24 mouse cellular contexts compared by ENCODE assay signal in the genomic region with DNA sequence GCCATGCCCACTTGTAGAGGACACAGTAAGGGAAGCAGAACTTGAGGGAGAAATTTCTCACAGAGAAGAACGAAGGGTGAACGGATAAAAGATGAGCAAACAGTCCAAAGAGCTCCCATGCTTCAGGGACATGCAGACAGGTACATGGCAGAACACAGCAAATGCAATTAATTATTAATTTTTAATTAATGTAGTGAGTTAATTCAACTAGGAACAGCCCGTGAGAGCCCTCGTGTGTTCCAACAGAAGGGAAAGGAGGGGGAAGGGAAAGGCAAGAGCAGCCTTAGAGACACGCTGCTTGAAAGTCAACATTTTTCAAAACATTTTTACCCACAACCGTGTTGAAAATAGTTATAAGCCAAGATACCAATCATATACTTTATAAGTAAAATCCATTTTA.
DNase-seq lines count a peak whose midpoint lies in the region; ATAC-seq lines count a peak whose summit lies in the region.
"Had no signal": no experiment of that assay in that cellular context is flagged by ENCODE, and none has a peak within 500 bp of the region (broad histone marks: within the 10 kb centered on the region; RNA-seq: fewer than 3 reads in every experiment).

No protein-coding gene starts in this region.

- H3K4me2 ChIP-seq in midbrain, embryonic 11.5 days = no peak overlapping the region
- no peak overlapping the region for H3K4me2 ChIP-seq in midbrain, embryonic 15.5 days
- H3K4me2 ChIP-seq: forebrain, embryonic 13.5 days; heart, embryonic 13.5 days; hindbrain, embryonic 14.5 days had no signal

- no peak overlapping the region for H3K9ac ChIP-seq in midbrain, embryonic 11.5 days (ENCODE audit: low read length)
- no peak overlapping the region for H3K9ac ChIP-seq in midbrain, embryonic 15.5 days
- H3K9ac ChIP-seq: forebrain, embryonic 13.5 days; forebrain, postnatal 0 days; heart, embryonic 13.5 days; hindbrain, embryonic 14.5 days had no signal

- no peak overlapping the region for H3K27ac ChIP-seq in midbrain, embryonic 11.5 days (ENCODE audit: low read depth, low read length)
- no peak overlapping the region for H3K27ac ChIP-seq in midbrain, embryonic 15.5 days
- H3K27ac ChIP-seq: forebrain, embryonic 10.5 days; forebrain, embryonic 13.5 days; heart, adult 2 months; heart, embryonic 10.5 days; heart, embryonic 13.5 days; hindbrain, embryonic 14.5 days had no signal

- peak; percentile 34 for DNase-seq in kidney, adult 11 months
- no peak for DNase-seq in kidney, postnatal 10 days
- DNase-seq in midbrain, embryonic 11.5 days (ENCODE audit: low spot score, missing footprints) = peak; percentile 35
- peak; percentile 17 for DNase-seq in kidney, postnatal 14 days
- no peak for DNase-seq in frontal cortex, postnatal 36 days (ENCODE audit: low spot score in 2 of 2)
- no peak for DNase-seq in spleen, adult 12 weeks (ENCODE audit: low spot score)
- DNase-seq in adrenal gland, adult 18-20 months (ENCODE audit: low spot score in 2 of 2) = no peak
- DNase-seq: adrenal gland, postnatal 10 days; adrenal gland, postnatal 36 days; cerebellum, adult 18-20 months; cerebellum, adult 9-10 months; cerebellum, postnatal 14 days; forebrain, postnatal 0 days; gastrocnemius, postnatal 36 days; heart, adult 2 months; heart, postnatal 14 days; heart, postnatal 4 days had no signal

- no peaks in the 10 kb centered on the region for H3K4me1 ChIP-seq in midbrain, embryonic 11.5 days (ENCODE audit: control insufficient read depth, insufficient read depth, low read length)
- H3K4me1 ChIP-seq in midbrain, embryonic 15.5 days = no peaks in the 10 kb centered on the region
- H3K4me1 ChIP-seq: forebrain, embryonic 10.5 days; forebrain, embryonic 13.5 days; heart, embryonic 10.5 days; heart, embryonic 13.5 days had no signal

- H3K36me3 ChIP-seq in midbrain, embryonic 11.5 days (ENCODE audit: control insufficient read depth, insufficient read depth, low read length) = no peaks in the 10 kb centered on the region
- H3K36me3 ChIP-seq in midbrain, embryonic 15.5 days (replicated peaks) = no peaks in the 10 kb centered on the region
- H3K36me3 ChIP-seq: forebrain, embryonic 10.5 days; heart, embryonic 10.5 days; heart, embryonic 13.5 days had no signal

- 88% methylated on average over 6 of the region's 6 CpGs for WGBS in midbrain, embryonic 11.5 days
- 80% methylated on average over 6 of the region's 6 CpGs for WGBS in midbrain, embryonic 15.5 days

- no peaks in the 10 kb centered on the region for H3K27me3 ChIP-seq in midbrain, embryonic 11.5 days (ENCODE audit: control insufficient read depth, insufficient read depth, low read length)
- no peaks in the 10 kb centered on the region for H3K27me3 ChIP-seq in midbrain, embryonic 15.5 days (replicated peaks)
- H3K27me3 ChIP-seq: forebrain, embryonic 13.5 days; heart, embryonic 13.5 days had no signal

- no peak overlapping the region for H3K4me3 ChIP-seq in midbrain, embryonic 11.5 days (ENCODE audit: low read depth, low read length)
- H3K4me3 ChIP-seq in midbrain, embryonic 15.5 days = no peak overlapping the region
- H3K4me3 ChIP-seq: forebrain, embryonic 10.5 days; forebrain, embryonic 13.5 days; heart, adult 2 months; heart, embryonic 10.5 days; heart, embryonic 13.5 days had no signal

- no peaks in the 10 kb centered on the region for H3K9me3 ChIP-seq in midbrain, embryonic 11.5 days (ENCODE audit: control insufficient read depth, low read length)
- no peaks in the 10 kb centered on the region for H3K9me3 ChIP-seq in midbrain, embryonic 15.5 days
- H3K9me3 ChIP-seq: forebrain, embryonic 10.5 days; forebrain, embryonic 13.5 days; heart, embryonic 10.5 days; heart, embryonic 13.5 days had no signal

- no peak for ATAC-seq in midbrain, embryonic 11.5 days (ENCODE audit: low FRiP score)
- no peak for ATAC-seq in midbrain, embryonic 15.5 days (replicated peaks)
- ATAC-seq: activated CD4-positive, CD25-positive, alpha-beta regulatory T cell, adult 4 months; forebrain, embryonic 13.5 days; forebrain, postnatal 0 days had no signal

Comparison
In these comparisons a context has a peak if more than half of its experiments do, and no peak if none do; other contexts are left out.
1. DNase-seq: peak in kidney, adult 11 months (single experiment), midbrain, embryonic 11.5 days (single experiment) and kidney, postnatal 14 days (single experiment); none in kidney, postnatal 10 days (single experiment), frontal cortex, postnatal 36 days (0 of 2), spleen, adult 12 weeks (single experiment) and adrenal gland, adult 18-20 months (0 of 2).